Mouse (Mus musculus) ovary, postnatal 14 days (tissue): ENCODE data around the gene Atf7.

Experiments used
- DNase-seq: peaks from one replicate; pipeline ENCODE4 v3.0.0; 2022; ENCODE audit warnings: low spot score

The Atf7 gene

GRCm38 (mm10) chr15:102498322-102498721 lies 126.9 kb downstream of the Atf7 start:
- DNase-seq: no peak

GRCm38 (mm10) chr15:102487664-102488063 lies 137.6 kb downstream of the Atf7 start:
- no peak for DNase-seq

DNA sequence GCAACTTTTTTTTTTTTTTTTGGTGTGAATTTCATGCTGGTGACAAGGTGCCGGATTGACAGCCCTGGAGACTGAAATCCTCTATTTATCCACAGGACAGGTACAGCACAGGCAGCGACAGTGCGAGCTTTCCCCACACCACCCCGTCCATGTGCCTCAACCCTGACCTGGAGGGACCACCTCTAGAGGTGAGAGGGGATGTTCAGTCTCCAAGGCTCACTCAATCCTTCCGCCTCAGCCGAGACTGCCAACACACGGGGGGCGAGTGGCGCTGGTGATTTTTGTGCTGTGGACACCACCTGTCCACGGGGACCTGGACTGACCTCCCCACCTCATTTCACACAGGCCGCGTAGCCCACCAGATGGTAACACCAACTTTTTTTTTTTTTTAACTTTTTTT lies 139.4 kb downstream of the Atf7 start:
- no peak for DNase-seq

DNA sequence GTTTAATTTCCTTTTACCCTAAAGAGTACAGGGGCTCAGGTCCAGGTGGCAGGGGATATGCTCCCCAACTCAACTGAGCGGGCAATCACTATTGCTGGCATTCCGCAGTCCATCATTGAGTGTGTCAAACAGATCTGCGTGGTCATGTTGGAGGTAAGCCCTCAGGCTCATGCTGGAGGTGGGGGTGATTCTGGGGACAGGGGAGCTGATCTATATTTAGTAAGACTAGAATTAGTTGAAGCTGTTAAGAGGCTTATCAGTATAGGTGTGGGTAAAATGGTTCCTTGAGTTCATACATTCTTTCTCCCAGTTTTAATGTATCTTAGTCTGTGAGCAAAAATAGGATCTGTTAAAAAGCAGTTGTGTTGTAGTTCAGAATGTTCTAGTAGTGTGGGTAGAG lies 142.1 kb downstream of the Atf7 start:
- no peak for DNase-seq
